Mouse (Mus musculus) liver, embryonic 14.5 days (tissue): ENCODE measurements around the gene Rab5b. TPM values are rescaled to one million over a fixed set of nuclear protein-coding genes. Genes with fewer than 3 reads are reported as not detected.

Experiments
- ATAC-seq: fragments of 200-750 bp; cut with Nextera tagmentation; 2 replicates; pipeline ENCODE4 v1.8.0; 2017; ENCODE audit warnings: moderate number of reproducible peaks, mild to moderate bottlenecking, moderate library complexity; ENCODE audit not compliant: insufficient read depth
- DNase-seq, 3 experiments: peaks; one replicate each; pipeline ENCODE4 v3.0.0-alpha.2; 2012 to 2013; ENCODE audit warnings: low read depth in 3 of 3, low spot score in 3 of 3
- H3K27ac ChIP-seq: fragments of 300-500 bp; sonication (generic); 2 replicates; pipeline ENCODE4 v1.5.1; 2014; ENCODE audit warnings: moderate library complexity, mild to moderate bottlenecking, control low read depth, inconsistent platforms
- H3K27me3 ChIP-seq: fragments of 300-500 bp; sonication (generic); 2 replicates; pipeline ENCODE4 v1.6.1; 2014; ENCODE audit warnings: mild to moderate bottlenecking, low read length, moderate library complexity; ENCODE audit not compliant: control insufficient read depth, insufficient read depth
- H3K36me3 ChIP-seq: fragments of 300-500 bp; sonication (generic); replicated peaks from 2 replicates; pipeline ENCODE4 v1.6.1; 2014; ENCODE audit warnings: low read depth; ENCODE audit not compliant: control insufficient read depth, insufficient read depth
- H3K4me1 ChIP-seq, 2 experiments: fragments of 200-500 bp in 1 of 2; fragments of 300-500 bp in 1 of 2; sonication (generic) in 1 of 2; replicated peaks; 2 replicates each; pipeline ENCODE4 v1.6.1; 2012 to 2014; ENCODE audit warnings: antibody characterized with exemption in 1 of 2, inconsistent platforms in 1 of 2, low read length in 1 of 2; ENCODE audit not compliant: control insufficient read depth in 2 of 2, insufficient read depth in 2 of 2
- H3K4me2 ChIP-seq: fragments of 300-500 bp; sonication (generic); 2 replicates; pipeline ENCODE4 v1.6.1; 2014; ENCODE audit warnings: low read depth, mild to moderate bottlenecking, control low read depth, moderate library complexity
- H3K4me3 ChIP-seq, 2 experiments: fragments of 200-500 bp in 1 of 2; fragments of 300-500 bp in 1 of 2; sonication (generic) in 1 of 2; 2 replicates each; pipeline ENCODE4 v1.5.1; 2012 to 2014; ENCODE audit warnings: low read depth in 2 of 2, low read length in 2 of 2, mild to moderate bottlenecking in 2 of 2, control low read depth in 1 of 2, inconsistent platforms in 1 of 2, moderate library complexity in 1 of 2; ENCODE audit not compliant: insufficient read depth in 1 of 2
- H3K9ac ChIP-seq: fragments of 300-500 bp; sonication (generic); replicated peaks from 2 replicates; pipeline ENCODE4 v1.6.1; 2014; ENCODE audit warnings: mild to moderate bottlenecking, control low read depth, moderate library complexity
- H3K9me3 ChIP-seq: fragments of 300-500 bp; sonication (generic); 2 replicates; pipeline ENCODE4 v1.6.1; 2016; ENCODE audit warnings: low read length, mixed read lengths; ENCODE audit not compliant: control insufficient read depth
- CTCF ChIP-seq: IDR thresholded peaks from 2 replicates; pipeline ENCODE4 v1.5.1; 2016; ENCODE audit warnings: antibody characterized with exemption, low read depth, control low read depth
- EP300 ChIP-seq: IDR thresholded peaks from 2 replicates; pipeline ENCODE4 v1.6.1; 2016; ENCODE audit warnings: antibody characterized with exemption, low read depth
- WGBS: fragments of 180-500 bp; shearing (Covaris S2); extraction: QIAGEN DNeasy Blood & Tissue Kit; methylation state at CpG from one replicate; pipeline ENCODE4 v1.1.7; 2014; ENCODE audit not compliant: insufficient replicate concordance; 5-methylcytosine and 5-hydroxymethylcytosine counted together
- polyA plus RNA-seq, 2 experiments: library from polyadenylated mRNA; depleted of rRNA in 1 of 2; stranded (reverse) in 1 of 2; unstranded in 1 of 2; fragments of >200 nt; fragmentation: Nextera tagmentation in 1 of 2; extraction: Ambion mirVana in 1 of 2; gene quantifications; 2 replicates each; pipeline versions ENCODE4 v1.2.1 to v1.2.3; 2012 to 2014

Rab5b gene
- polyA plus RNA-seq, 2 experiments = 19.3 to 24.5 TPM

GRCm38 (mm10) chr10:128664808-128665207, 31.3 kb downstream of the Rab5b start:
- 14% methylated on average over 3 of the region's 3 CpGs for WGBS
- peak overlapping the region; percentile 76 for H3K27ac ChIP-seq
- TF ChIP-seq CTCF (no peak), EP300 (peak; percentile 71)
- DNase-seq (peak; percentile 50 to 60 (median 56)), ATAC-seq (peak; percentile 87)
- H3K9ac ChIP-seq = peak overlapping the region; percentile 23; the same call in 1 of the 2 replicates
- no peaks in the 10 kb centered on the region for H3K36me3 ChIP-seq
- no peaks in the 10 kb centered on the region for H3K9me3 ChIP-seq
- no peak overlapping the region for H3K4me3 ChIP-seq
- H3K4me2 ChIP-seq = peak overlapping the region; percentile 38
- peaks cover 35 to 37% of the 10 kb centered on the region in 2 experiments for H3K4me1 ChIP-seq
- H3K27me3 ChIP-seq = peaks cover 9% of the 10 kb centered on the region

GRCm38 (mm10) chr10:128663441-128664220, 32.4 kb downstream of the Rab5b start:
- no peaks in the 10 kb centered on the region for H3K36me3 ChIP-seq
- DNase-seq (no peak), ATAC-seq (no peak)
- no peaks in the 10 kb centered on the region; the same call in 1 of the 2 replicates for H3K27me3 ChIP-seq
- H3K9ac ChIP-seq = no peak overlapping the region; the same call in 1 of the 2 replicates
- TF ChIP-seq CTCF (no peak), EP300 (no peak)
- H3K27ac ChIP-seq = peak overlapping the region; percentile 35
- WGBS = 17% methylated on average over 5 of the region's 5 CpGs
- H3K4me1 ChIP-seq = peaks cover 33 to 36% of the 10 kb centered on the region in 2 experiments
- no peaks in the 10 kb centered on the region for H3K9me3 ChIP-seq
- H3K4me3 ChIP-seq = no peak overlapping the region
- no peak overlapping the region for H3K4me2 ChIP-seq

GRCm38 (mm10) chr10:128662465-128662864, 33.6 kb downstream of the Rab5b start:
- Histone ChIP-seq H3K27me3 (no peaks in the 10 kb centered on the region), H3K9ac (no peak overlapping the region), H3K36me3 (no peaks in the 10 kb centered on the region), H3K9me3 (no peaks in the 10 kb centered on the region), H3K4me3 (no peak overlapping the region), H3K27ac (no peak overlapping the region), H3K4me1 (peaks cover 33% of the 10 kb centered on the region in 2 experiments), H3K4me2 (no peak overlapping the region)
- TF ChIP-seq EP300 (no peak), CTCF (no peak)
- no peak for ATAC-seq
- DNase-seq = no peak

- no peaks in the 10 kb centered on the region for H3K9me3 ChIP-seq
- ATAC-seq = no peak
- TF ChIP-seq EP300 = no peak
- no peak for TF ChIP-seq CTCF
- 52% methylated on average over 9 of the region's 9 CpGs for WGBS
- H3K27me3 ChIP-seq = no peaks in the 10 kb centered on the region
- H3K9ac ChIP-seq = no peak overlapping the region
- H3K4me2 ChIP-seq = no peak overlapping the region
- H3K27ac ChIP-seq = no peak overlapping the region
- H3K36me3 ChIP-seq = no peaks in the 10 kb centered on the region
- DNase-seq = no peak
- no peak overlapping the region for H3K4me3 ChIP-seq
- peaks cover 21 to 31% of the 10 kb centered on the region in 2 experiments for H3K4me1 ChIP-seq
Measured at GRCm38 (mm10) chr10:128659490-128659889, 36.6 kb downstream of the Rab5b start.

GRCm38 (mm10) chr10:128657844-128658243, 38.2 kb downstream of the Rab5b start:
- Histone ChIP-seq H3K4me2 (no peak overlapping the region), H3K4me3 (no peak overlapping the region), H3K4me1 (peaks cover 7 to 15% of the 10 kb centered on the region in 2 experiments), H3K27me3 (no peaks in the 10 kb centered on the region; the same call in 1 of the 2 replicates), H3K9ac (no peak overlapping the region), H3K36me3 (no peaks in the 10 kb centered on the region), H3K9me3 (no peaks in the 10 kb centered on the region), H3K27ac (no peak overlapping the region)
- no peak for ATAC-seq
- TF ChIP-seq EP300 (no peak), CTCF (no peak)
- DNase-seq = no peak
- 52% methylated on average over 9 of the region's 9 CpGs for whole genome bisulfite sequencing
